Mouse (Mus musculus) frontal cortex, postnatal 25 days (tissue): Measurements from ENCODE around the gene Laptm4a.
"Not testable (repeated sequence)": the region's sequence is repeated elsewhere in the genome, so short reads cannot be mapped to it uniquely, and the experiment has no call there.

Source experiments
- DNase-seq, 2 experiments: peaks; one replicate each; pipeline ENCODE4 v3.0.0; 2022; ENCODE audit warnings: low spot score in 2 of 2

The Laptm4a gene

DNA sequence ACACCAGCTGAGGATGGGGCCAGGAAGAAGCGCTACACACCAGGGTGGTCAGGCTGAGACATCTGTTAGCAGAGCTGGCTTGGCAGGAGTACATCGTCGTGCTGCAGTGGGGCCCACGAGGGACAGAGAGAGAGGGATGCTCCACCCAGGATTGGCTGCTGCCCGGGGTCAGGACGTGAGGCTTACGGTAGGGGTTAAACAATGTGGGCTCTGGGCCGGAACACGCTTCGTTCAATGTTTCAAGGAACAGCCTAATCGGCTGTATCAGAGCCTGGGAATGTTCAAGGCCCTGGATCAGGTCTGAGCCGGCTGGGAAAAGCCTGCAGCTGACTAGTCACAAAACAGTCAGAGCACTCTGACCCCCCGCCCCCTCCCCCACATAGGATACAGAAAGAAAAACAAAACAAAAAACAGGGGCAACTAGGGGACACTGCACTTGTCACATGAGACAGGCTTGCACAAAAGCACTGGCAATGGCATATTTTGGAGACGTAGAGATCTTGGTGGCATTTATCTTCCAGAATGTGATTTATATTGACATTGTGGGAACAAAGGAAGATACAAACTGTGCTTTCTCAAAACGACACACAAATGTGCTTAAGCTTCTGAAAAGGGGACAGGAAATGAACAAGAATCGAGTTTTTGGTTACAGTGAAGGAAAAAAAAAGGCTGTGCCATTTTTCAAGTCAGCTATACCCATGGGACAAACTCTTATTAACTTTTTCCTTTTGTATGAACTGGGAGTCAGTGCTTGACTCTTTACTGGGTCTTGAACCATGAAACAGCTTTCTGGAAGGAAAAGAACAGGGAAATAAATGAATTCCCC, 8.4 kb upstream of the Laptm4a start:
- DNase-seq: no peak

DNA sequence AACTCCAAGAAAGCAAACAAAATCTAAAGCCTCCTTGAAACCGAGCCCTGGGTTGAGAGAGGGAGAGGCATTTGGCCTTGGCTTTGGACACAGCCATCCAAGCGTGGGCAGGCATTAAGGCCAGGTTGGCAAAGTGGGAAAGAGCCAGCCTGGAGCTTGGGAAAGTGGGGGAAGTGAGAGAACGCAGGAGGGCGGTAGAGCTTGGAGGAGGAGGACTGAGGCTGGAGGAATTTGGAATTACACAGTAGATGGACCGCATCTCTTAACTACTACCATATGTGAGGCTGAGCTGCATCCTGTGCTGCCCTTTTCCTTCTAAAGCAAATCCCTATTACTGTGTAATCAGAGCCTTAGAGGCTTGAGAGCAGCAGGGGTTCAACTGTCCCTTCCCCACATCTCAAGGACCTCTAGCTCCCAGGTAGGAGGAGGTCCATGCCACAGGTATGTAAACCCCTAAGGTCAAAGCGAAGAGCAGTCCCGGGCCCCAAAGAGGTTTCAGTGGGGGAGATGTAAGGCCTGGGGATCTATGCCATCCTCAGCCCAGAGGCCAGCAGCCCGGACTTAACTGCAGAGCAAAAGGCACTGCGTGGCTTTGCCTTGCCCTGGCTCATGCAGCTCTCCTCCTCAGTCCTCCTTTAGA, 7.6 kb upstream of the Laptm4a start:
- DNase-seq: no peak

DNA sequence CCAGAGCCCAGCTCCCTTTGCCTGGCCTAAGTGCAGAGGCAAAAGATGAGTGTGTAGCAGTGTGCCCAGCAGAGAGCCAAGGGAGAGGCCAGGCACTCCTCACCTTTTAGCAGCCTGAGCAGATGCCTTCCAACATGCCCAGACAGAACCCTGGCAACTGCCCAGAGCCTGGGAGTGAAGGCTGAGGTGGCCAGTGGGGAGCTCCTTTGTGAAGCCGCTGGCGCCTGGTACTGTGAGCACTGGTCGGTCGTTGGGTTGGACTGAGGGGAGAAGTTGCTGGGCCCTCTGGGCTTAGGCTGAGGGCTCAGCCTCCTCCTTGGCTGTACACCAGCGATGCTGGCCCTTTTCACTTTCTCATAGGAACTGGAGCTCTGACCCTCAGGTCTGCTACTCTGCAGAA, 5.1 kb upstream of the Laptm4a start:
- no peak for DNase-seq

DNA sequence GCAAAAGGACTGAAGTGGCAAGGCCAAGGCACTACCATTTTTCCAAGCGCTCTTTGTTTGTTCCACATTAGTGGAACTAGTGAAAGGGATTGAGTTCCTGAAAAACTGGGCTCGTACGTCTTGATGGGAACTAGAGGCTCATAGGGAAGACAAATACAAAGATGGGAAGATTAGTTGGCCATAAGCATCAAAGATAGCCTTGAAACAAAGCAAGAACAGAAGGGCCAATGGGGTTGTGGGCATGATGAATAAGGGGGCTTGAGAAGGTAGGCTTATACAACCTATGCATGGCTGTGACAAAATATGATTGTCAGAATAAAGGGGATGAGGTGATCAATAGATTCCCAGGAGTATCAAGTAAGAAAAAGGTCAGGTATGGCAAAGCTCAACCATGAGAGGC, 2.2 kb upstream of the Laptm4a start:
- no peak for DNase-seq

DNA sequence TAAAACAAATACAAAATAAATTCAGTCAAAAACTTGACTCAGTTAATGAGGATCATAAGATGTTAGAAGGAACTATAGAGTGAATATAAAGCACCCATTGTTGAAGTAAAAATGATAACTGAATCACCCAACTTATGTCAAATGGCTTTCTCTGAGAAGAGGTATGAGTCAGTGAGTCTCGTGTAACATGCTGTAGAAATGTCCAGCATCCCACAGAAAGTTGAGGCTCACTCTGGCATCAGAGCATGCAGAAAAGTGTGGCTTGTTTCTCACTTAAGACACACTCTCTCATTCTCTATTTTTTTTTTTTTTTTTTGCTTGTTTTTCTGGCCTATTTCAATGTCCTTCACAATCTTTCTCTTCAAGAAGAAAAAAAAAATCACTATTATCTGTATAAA, 469 bp upstream of the Laptm4a start:
- DNase-seq: no peak

DNA sequence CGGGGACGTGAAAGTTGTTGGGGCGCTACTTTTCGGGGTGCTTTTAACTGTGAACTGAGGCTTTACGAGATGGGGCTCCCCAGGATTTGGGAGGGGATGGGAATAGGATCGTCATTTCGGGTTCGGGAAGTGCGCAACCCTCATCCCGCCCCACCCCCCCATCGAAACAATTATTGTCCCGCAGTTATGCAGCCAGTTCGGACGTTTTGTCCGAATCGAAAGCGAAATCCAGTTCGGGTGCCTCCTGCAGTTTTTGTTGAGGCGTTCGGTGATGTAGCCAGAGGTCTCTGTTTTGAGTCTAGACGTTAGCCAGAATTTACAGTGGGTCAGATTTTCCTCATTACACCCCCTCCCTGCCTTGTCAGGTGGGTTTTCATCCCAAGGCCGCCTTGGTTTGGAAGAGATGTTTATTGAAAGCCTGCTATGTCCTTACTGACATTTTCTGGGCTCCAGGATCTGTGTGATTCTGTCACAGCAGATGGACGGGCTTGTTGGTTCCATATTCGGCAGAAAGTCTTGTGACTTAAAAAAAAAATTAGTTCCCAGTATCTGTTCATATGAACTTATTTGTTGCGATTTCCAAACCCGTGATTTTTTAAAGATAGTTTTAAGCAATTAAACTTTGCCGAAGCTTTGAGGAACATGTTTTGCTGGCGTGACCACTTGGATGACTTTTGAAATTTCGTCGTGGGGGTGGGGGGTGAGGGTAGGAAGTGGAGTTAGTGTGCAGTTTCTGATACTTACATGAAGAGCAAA, 1.1 kb downstream of the Laptm4a start:
- DNase-seq: no peak

DNA sequence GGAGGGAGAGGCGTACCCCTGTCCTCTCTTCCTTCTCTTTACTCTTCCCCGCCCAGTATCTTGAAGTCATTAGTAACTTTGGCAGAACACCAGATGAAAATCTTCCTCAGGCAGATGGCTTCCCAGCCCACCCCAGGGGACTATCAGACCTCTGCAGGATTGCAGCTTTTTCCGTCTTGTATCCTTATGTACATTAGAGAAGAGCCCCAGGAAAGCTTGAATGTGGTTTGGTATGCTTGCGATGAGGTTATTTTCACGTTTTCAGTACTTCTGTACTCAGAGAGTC, 1.6 kb downstream of the Laptm4a start:
- no peak for DNase-seq

DNA sequence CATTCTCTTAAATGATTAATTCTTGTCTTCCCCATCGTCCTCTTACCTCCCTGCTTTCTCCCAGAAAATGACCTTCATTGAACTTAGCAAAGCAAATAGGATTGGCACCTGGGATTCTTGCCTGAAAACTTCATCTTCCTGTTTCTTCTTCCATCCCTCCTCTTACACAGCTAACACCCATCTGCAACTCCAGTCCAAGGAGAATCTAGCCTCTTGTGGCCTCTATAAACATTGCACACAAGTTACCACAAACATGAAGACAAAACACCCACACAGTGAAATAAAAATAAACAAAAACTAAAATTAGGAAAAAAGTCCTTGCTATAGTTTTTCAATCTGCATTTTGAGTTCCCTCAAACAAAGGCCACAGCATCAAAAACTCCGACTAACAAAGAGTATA, 2.1 kb downstream of the Laptm4a start:
- DNase-seq: no peak

DNA sequence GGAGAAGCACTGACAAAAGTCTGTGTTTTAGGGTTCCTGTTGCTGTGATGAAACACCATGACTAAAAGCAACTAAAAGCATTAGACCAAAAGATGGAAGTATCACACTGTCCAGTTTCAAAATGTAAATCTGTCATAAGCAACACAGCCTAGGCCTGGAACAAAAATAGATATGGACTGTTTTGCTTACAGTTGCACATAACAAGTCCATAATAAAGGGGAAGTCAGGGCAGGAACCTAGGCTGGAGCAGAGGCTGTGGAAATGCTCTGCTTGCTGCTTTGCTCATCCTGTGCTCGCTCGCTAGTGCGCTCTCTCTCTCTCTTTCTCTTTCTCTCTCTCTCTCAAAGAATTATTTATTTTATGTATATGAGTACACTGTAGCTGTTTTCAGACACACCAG, 6.2 kb downstream of the Laptm4a start:
- no peak for DNase-seq

DNA sequence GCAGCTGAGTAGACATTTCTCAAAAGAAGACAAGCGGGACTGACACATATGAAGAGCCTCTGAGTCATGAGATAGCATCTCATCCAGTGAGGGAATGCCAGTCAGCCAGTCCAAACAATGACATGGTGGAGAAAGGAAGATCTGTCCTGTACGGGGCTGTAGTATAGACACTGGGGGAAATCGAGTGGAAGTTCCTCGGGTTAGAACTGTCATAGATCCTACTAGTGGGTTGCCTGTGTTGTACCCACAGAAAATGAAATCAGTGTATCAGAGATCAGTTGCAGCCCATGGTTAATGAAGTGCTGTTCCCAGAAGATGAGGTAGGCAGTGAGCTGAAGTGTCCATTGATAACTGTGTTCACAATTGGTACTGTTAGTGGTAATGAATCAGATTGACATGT, 7.3 kb downstream of the Laptm4a start:
- no peak for DNase-seq

DNA sequence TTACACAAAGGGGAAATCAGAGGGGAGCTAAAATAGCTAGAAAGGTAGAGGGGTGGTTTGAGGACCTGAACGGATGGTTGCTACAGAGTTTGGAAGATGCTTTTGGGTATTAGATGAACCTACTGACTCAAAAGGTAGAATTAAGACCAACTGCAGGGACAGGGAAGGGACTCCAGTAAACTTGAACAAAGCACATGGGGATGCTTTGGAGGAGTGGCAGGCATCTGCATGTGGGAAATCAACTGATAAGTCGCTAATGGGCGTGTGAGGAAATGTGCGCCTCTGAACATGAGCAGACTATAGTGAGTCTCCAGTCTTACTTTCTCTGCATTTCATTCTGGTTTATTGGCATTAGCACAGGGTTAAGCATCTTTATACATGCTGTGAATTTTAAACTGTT, 9.6 kb downstream of the Laptm4a start:
- no peak for DNase-seq

DNA sequence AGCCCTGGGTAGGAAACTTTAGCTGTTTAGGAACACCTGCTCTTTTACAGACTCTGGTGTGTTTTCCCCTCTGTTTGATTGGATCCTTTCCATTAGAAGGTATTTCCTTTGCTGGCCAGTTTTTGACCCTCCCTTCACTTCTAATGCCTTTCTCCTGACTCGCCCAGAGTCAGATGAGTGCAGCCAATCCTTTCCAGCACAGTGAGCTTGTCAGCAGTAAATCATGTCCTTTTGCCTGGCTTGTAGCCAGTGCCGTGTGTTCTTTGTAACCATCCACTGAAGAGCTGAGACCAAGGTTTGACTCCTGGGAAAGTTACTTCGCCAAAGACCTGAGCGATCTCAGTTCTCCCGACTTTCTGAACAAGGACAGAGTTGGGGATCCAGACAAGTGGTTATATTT, 13.9 kb downstream of the Laptm4a start:
- no peak for DNase-seq

DNA sequence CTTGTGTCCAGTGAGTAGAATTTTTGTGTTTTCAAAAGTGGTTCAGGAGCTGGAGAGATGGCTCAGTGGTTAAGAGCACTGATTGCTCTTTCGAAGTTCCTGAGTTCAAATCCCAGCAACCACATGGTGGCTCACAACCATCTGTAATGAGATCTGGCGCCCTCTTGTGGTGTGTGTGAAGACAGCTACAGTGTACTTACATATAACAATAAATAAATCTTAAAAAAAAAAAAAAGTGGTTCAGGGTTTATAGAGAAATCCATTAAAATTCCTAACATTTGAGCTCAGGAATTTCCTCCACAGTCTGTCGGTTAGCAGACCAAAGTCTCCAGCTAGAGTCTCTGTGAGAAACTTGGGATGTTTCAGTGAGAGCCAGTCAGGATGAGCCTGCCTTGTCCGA, 14.7 kb downstream of the Laptm4a start:
- DNase-seq: not testable (repeated sequence)

DNA sequence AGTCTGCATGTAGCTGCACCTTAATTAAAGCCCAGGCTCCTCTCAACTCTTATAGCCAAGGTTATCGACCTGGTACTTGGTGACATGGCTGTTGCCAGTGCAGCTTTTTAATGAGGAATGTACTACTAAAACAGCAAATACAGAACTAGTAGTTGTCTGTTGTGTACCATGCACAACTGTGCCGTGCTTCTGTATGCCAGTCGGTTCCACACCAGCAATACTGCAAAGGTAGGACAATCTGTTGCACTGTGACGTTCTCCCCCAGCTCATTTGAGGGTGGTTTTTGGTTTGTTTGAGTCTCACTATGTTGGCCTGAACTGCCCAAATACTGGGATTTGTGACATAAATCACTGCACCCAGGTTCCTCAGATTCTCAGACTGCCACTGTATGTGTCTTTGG, 18.0 kb downstream of the Laptm4a start:
- DNase-seq: no peak

DNA sequence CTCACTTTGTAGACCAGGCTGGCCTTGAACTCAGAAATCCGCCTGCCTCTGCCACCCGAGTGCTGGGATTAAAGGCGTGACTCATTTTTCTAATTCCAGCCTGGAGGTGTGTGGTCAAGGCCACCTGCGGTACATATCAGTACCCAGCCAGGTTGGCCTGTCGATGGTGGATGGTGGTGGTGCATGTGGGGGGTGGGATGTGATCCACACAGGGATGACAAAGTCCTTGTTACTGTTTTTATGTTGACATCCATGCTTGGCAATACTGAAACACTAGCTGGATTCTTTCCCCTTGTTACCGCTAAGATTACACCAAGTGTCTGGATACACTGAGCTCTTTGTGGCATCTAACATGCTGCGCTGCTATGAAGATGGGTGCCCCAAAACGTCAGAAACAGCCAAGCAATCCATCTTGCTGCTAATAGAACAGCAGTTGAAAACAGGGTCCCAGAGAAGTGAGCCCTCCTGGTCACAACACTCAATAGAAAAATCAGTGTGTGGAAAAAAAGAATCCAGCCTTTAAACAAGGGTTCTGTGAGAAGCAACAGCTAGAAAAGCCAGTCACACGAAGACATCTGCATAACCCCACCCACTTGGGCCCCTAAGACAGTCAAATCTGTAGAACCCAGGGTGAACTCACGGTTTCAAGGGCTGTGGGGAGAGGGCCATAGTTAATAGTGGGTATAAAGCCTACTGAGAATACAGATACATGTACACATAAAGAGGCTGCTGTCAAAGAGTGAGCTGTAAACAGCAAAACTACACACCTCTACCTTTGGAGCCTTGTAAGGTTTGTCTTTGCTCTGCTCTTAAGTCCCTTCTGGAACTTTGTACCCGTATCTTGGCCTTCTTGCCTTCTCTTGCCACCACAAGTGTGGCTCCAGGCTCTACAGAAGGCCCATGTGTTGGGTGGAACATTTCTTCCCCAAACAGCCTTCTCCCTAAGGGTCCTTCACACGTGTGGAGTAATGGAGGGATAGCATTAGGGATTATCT, 18.8 kb downstream of the Laptm4a start:
- DNase-seq: no peak

DNA sequence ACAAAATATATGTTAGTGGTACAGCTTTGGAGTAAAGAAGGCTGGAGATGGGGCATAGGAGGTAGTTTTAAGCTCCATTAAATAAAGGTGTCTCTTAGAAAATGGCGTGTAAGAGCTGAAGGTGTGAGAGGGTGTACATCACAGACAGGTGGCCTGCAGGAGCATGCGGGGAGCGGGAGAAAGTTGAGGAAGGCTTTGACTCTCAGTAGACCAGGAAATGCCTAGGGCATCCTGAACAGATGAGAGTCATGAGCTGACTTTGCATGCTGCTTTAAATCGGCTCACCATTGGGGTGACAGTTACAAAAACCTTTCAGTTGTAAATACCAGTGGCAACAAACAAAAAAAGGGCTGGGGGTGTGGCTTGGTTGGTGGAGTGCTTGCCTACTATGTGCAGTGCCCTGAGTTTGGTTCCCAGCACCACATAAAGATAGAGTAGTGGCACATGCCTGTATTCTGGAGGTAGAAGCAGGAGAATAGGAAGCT, 19.7 kb downstream of the Laptm4a start:
- DNase-seq: no peak

DNA sequence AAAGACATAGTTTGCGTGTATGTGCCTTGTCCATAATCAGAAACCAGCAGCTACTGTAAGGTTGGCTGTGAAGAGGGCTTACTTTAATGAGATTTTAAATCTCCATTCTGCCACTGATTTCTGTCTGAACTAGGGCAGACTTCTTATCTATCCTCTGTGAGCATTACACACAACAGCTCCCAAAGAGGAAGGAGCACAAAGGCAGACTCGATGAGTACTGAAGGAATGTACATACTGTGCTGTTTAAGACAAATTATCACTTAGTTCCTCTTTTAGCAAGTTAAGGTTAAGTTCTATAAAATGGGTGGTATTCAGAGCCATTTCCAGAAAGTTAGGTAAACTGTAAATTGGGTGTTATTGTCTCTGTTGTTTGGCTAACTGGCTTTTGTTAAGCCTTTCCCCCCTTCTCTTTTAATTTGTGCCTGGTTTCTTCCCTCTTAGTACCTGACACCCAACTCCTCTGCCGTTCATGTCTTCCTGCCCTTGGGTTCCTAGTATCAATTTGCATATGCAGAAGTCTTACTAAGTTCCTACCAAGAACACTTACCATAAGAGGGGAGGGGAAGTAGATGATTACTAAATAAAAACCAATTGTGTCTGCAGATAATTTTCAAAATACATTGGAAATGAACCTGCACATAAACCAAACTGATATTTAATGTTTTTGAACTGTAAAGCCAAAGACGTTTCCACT, 20.4 kb downstream of the Laptm4a start:
- DNase-seq: no peak

DNA sequence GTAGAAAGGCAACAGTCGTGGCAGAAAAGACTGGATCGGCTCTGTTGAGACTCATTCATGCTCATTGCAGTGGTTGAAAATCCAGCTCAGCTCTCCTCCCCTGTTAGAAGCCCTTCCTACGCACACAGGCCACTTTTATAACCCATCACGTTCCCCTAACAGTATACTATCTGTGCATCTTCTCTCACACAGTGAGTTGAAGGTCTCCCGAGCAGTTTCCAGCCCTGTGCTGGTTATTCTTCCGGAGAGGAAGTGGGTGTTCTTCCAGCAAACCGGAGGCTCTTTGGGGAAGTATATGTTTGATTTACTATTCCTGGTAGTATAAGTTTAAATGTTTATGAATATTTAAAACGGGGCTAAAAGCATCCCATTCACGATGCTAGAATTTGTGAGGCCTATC, 25.7 kb downstream of the Laptm4a start:
- no peak for DNase-seq

DNA sequence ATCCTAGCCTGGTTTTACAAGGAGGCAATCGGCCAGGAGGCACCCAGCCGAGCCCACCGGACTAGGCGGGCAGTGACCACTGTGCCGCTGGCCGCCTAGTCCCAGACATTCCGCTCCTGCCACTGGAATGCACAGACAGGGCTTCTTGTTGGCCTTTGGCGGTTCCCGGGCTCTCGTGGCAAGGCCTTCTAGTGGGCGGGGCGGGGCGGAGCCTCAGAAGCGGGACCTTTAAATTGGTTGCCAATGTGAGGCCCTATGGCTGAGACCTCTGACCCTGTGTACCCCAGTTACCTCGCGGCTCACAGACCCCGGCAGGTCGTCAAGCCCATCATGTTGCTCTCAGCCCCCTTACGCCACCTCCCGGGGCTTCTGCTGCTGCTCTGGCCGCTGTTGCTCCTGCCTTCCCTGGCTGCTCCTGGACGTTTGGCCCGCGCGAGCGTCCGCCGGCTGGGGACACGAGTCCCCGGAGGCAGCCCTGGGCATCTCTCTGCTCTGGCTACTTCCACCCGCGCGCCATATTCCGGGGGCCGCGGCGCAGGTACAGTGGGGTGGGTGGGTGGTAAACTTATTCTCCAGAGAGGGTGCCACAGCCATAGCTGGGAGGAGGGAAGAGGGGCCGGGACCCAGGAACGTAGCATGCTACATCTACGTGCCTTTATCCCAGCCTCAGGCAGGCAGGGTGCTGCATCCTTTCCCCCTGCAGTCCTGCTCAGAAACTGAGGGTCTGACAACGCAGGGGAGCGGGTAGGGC, 26.4 kb downstream of the Laptm4a start, which contains the start of gene Matn3:
Gene Matn3 (plus strand): TSS at position 216 of the 751 bp plus-strand sequence.
- DNase-seq: no peak

DNA sequence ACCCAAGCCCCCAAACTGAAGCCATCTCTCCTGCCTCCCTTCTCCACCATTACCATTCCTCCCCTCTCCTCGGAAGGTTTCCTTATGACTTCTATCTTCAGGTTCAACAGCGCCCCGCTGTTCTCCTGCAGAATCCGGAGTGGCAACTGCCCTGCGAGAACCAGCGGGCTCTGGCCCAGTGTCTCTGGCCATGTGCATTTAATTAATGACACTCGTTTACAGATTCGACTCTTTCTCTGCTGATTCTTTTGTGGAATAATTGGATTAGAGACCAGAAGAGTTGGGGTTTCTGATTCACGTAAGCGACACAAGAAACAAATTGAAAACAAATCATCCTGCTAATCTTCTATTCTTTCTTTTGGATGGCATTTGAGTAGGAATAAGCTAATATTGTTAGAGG, 31.7 kb downstream of the Laptm4a start:
- DNase-seq: no peak
